Mouse (Mus musculus): ENCODE measurements around the gene Kcnk7.
"Not testable (repeated sequence)": the region's sequence is repeated elsewhere in the genome, so short reads cannot be mapped to it uniquely, and the experiment has no call there.

The Kcnk7 gene

GRCm38 (mm10) chr19:5704163-5704800 is at the start of gene Kcnk7:
Kcnk7 (plus strand) TSS chr19:5704367.
- DNase-seq (ENCODE audit: inconsistent age in 2 of 2, low spot score in 1 of 2) = no peak

GRCm38 (mm10) chr19:5654720-5655298 is 49.4 kb upstream of the Kcnk7 start:
- DNase-seq (ENCODE audit: inconsistent age in 2 of 2, low spot score in 1 of 2) = no peak

GRCm38 (mm10) chr19:5660942-5661751 is 43.0 kb upstream of the Kcnk7 start:
- DNase-seq (ENCODE audit: inconsistent age in 2 of 2, low spot score in 1 of 2) = peak; percentile 54 to 79

GRCm38 (mm10) chr19:5662310-5662709 is 41.9 kb upstream of the Kcnk7 start:
- DNase-seq (ENCODE audit: inconsistent age in 2 of 2, low spot score in 1 of 2) = no peak

DNA sequence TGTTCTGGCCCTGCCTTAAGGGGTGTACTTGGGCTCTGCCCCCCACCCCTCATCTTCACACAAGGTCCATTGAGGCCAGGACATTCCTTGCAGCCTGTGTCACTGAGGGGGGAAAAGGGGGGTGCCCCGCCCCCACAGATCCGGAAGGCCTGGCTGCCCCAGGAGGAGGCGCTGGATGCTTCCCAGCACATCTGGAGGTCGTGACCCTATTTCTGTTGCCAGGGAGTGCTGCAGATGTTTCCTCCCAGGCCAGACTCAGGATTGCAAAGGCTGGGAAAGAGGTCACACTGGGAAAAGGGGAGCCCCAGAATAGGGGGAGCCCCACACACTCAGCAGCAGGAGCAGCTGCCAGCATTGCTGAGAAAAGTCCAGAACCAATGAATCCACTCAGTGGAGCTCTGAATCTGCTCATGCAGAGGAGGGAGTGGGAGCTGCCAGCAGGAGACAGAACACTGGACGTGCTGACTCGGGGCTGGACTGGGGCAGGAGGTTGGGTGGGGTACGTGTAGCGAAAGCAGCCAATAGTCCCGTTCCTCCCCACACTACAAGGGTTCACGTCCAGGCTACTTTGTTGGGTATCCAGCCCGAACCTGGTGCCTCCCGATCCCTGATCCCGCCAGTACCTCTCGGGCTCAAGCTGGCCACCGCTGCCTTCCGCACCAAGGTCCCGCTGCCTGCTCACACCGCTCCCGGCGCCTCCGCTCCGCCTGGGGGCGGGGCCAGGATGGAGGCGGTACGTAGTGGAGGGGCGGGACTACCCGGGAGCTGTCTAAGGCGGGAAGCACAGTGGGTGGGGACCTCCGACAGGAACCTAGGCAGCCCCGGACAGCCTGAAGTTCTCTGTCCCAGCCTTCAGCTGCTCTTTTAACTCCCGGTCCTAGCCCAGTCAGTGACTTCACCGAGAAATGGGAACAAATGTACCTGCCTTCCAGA is 40.9 kb upstream of the Kcnk7 start, which contains the start of gene Sipa1:
Gene Sipa1, minus strand, starts transcription at position 727 of the 933 bp plus-strand sequence.
- peak; percentile 97 to 99 for DNase-seq (ENCODE audit: inconsistent age in 2 of 2, low spot score in 1 of 2)

GRCm38 (mm10) chr19:5664669-5665257 is 39.4 kb upstream of the Kcnk7 start:
- no peak for DNase-seq (ENCODE audit: inconsistent age in 2 of 2, low spot score in 1 of 2)

DNA sequence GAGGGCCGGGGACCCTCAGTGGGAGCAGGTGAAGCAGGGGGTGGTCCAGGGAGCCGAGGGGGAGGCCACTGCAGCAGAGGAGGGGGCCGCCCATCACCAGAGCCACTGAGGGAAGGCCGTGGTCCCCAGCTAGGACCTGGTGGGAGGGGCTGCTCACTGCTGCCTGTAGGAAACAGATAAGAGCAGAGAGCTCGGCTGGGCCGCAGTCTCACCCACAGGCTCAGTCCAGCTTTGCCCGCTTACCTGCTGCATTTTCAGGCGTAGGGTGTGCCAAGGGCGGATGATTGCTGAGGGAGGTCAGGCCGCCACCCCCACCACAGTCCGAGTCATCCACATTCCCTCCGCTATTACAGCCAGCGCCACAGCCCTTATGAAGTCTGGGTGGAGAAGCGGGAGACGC is 38.7 kb upstream of the Kcnk7 start:
- no peak for DNase-seq (ENCODE audit: inconsistent age in 2 of 2, low spot score in 1 of 2)

DNA sequence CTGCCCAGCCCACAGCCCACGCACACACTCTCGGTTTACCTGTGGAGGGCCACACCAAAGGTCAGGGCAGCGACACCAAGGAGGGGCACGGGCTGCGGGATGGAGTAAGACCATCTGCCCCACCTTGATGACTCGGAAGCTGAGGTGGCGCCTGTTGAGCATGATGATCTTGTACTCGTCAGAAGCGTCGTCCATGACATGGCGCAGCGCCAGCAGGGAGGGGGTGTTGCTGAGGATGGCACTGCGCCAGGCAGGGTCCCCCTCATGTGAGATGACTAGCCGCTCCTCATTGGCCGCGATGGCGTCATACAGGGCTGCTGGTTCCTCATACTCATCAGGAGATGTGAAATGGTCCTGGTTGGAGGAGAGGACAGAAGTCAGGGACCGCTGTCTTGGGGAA is 37.8 kb upstream of the Kcnk7 start:
- no peak for DNase-seq (ENCODE audit: inconsistent age in 2 of 2, low spot score in 1 of 2)

- peak in 1 of 2 experiments; percentile 71 for DNase-seq (ENCODE audit: inconsistent age in 2 of 2, low spot score in 1 of 2)
Measured at GRCm38 (mm10) chr19:5668372-5668771, 35.8 kb upstream of the Kcnk7 start.

GRCm38 (mm10) chr19:5680432-5680831 is 23.7 kb upstream of the Kcnk7 start:
- DNase-seq (ENCODE audit: inconsistent age in 2 of 2, low spot score in 1 of 2) = peak; percentile 80 to 88

DNA sequence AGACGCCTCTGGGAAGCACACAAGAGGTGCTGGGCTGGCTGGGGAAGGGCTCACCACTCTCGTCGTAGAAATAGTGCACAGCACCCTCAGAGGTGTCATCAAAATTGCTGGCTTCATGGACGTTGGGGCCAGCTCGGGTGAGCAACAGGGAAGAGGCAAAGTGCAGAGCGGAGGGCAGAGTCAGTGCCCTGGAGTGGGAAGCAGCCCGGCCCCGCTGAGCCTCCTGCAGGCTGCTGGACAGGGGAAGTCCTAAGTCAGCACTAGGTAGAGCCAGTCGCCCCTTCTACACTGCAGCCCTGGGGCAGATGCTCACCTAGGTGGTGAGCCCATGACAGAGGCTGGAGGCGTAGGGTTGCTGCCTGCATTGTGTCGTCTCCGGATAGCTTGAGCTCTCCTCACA is 19.9 kb upstream of the Kcnk7 start:
- no peak for DNase-seq (ENCODE audit: inconsistent age in 2 of 2, low spot score in 1 of 2)

DNA sequence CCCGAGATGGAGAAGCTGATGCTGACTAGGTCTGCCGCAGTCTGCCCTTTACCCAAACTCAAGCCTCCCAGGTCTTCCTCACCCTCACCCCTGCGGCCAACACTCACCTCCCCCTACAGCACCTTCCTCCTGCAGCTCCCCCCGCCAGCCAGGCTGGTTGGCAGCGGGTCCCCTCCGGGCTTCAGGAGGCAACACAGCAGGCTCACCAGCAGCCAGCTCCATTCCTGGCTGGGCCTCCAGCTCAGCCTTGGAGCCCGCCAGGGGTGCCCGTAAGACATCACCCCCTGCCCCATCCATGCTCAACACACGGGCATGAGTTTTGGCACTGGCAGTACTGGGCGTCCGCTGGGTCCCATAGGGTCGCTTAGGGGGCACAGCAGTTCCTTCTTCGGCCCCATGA is 19.2 kb upstream of the Kcnk7 start:
- no peak for DNase-seq (ENCODE audit: inconsistent age in 2 of 2, low spot score in 1 of 2)

DNA sequence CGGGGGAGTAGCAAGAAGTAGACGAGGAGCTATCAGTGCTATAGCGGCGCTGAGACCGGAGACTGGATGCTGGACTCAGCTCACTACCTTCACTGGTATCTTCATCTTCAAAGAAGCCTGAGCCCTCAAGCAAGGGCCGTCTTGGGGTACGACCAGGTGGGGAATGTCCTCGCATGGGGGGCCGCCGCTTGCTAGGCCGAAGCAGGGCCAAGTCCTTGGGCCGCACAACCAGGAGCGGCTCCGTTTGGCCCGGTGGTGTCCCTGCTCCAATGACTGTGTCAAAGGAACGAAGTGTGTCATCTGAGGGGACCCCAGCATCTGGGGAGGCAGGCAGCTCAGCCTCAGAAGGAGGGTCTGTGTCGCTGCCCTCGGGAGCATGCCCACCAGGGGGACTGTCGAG is 18.7 kb upstream of the Kcnk7 start:
- no peak for DNase-seq (ENCODE audit: inconsistent age in 2 of 2, low spot score in 1 of 2)

DNA sequence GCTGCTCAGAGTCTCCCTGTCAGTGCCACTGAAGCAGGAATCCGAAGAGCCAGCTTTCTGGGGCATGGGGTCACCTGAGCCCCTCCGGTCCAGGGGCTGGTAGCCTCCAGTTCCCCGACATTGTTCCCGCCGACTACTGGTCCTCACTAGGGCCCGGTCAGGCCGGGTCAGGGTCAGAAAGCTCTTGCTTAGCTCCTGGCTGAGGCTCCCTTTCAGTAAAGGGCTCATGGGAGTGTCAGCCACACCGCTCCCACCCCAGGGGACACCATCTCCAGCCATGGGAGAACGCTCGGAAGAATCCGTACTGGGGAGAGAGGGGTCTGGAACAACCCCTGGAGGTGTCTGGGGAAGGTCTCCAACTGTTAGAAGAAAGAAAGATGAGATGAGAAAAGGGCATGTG is 18.3 kb upstream of the Kcnk7 start:
- DNase-seq (ENCODE audit: inconsistent age in 2 of 2, low spot score in 1 of 2) = no peak

GRCm38 (mm10) chr19:5686437-5686836 is 17.7 kb upstream of the Kcnk7 start:
- DNase-seq (ENCODE audit: inconsistent age in 2 of 2, low spot score in 1 of 2) = no peak

GRCm38 (mm10) chr19:5686954-5687353 is 17.2 kb upstream of the Kcnk7 start:
- not testable (repeated sequence) for DNase-seq (ENCODE audit: inconsistent age in 2 of 2, low spot score in 1 of 2)

DNA sequence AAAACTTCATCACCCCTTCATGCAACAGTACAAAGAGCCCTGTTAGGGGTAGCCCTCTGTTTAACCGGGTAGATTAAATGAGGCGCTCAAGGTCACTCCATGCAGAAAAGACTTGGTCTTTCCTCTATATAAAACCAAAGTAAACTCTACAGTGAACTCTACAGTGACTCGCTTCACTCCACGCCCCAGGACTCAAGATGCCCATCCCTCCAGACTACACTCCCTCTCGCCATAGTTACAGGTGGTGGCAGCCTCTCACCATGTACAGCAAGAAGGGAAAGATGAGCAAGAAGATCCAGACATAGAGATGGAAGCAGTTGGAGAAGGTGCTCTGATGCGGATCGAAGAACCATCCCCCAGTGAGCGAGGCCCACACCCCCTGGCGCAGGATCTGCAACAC is 16.4 kb upstream of the Kcnk7 start:
- DNase-seq (ENCODE audit: inconsistent age in 2 of 2, low spot score in 1 of 2) = peak in 1 of 2 experiments; percentile 55

DNA sequence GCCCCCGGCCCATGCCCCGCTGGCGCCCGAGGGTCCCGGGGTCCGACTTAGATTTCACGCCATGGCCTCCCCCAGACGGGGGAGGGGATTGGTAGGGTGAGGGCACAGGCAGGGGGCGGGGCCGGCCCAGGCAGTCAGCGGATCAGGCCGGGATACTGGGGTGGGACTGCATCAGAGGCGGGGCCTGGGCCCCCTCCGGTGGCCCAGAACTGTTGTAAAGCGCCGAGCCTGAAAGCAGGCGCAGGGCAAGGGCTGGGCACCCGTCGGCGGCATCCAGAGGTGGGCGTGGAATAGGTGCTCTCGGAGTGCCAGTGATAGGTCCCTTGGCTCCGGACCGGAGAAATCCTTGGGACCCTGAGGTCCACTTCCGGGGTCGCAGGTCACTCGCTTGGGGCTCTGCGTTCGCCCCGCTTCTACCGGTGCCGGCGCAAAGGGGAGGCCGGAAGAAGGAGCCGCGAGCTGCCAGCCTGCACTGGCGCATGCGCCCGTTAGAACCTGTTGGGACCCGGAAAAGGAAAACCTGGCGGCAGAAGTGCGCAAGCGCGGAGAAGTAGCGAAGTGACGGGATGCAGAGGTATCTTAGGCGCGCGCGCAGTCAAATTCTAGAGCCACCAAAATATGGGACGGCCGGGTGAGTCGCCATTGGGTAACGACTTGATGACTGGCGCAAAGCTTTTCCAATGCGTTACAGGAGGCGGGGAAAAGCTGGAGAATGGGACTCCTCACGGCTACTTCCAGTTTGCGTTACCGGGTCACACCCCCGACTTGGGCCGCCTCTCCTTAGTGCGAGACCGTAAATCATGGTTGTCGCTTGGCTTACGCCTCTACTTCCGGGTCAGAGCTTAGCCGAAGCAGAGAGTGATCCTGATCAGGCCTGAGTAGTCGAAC is 15.7 kb upstream of the Kcnk7 start, which contains the start of the genes Map3k11 and Pcnx3:
Gene Map3k11, plus strand, starts transcription at position 543 of the 888 bp plus-strand sequence.
Gene Pcnx3, minus strand, starts transcription at position 709 of the 888 bp plus-strand sequence.
- peak; percentile 99 for DNase-seq (ENCODE audit: inconsistent age in 2 of 2, low spot score in 1 of 2)

DNA sequence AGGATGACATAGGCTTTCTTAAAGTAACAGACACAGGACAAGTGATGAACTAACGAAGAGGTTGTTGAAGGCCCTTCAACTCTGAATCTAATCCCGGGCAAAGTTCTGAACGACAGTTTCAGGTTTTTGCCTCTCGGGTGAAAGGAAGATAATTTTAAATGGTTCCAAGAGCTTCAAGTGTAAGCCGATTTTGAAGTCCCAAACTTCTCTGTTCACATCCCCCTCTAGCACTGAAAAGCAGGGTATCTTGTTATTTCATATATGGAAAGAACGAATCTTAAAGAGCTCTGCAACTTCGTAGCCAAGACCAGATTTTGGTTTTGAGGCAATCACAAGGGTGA is 15.1 kb upstream of the Kcnk7 start:
- no peak for DNase-seq (ENCODE audit: inconsistent age in 2 of 2, low spot score in 1 of 2)

All from adrenal gland, adult (tissue).